Mouse (Mus musculus) myocyte (in vitro differentiated cells): ENCODE results near the gene Hba-x.

ENCODE experiments used
- E2F4 ChIP-seq: IDR thresholded peaks from one replicate; pipeline ENCODE4 v1.6.1; 2011; ENCODE audit warnings: mild to moderate bottlenecking, control low read depth, moderate library complexity; ENCODE audit not compliant: insufficient read depth
- MAX ChIP-seq: IDR thresholded peaks from one replicate; pipeline ENCODE4 v1.6.1; 2011; ENCODE audit warnings: low read depth, mild to moderate bottlenecking, control low read depth
- SRF ChIP-seq: IDR thresholded peaks from one replicate; pipeline ENCODE4 v1.6.1; 2011; ENCODE audit warnings: low read depth; ENCODE audit not compliant: control insufficient read depth, insufficient read length
- TCF12 ChIP-seq: IDR thresholded peaks from one replicate; pipeline ENCODE4 v1.6.1; 2011; ENCODE audit warnings: mild to moderate bottlenecking, control low read depth; ENCODE audit not compliant: poor library complexity, insufficient read depth, severe bottlenecking

- no peak for TF ChIP-seq E2F4
- TF ChIP-seq TCF12 = no peak
- no peak for TF ChIP-seq SRF
- TF ChIP-seq MAX = no peak
These were observed 33.7 kb downstream of the Hba-x start for GRCm38 (mm10) chr11:32309928-32310327.
